Mouse (Mus musculus) intestine, postnatal 0 days (tissue): ENCODE results near the gene Vkorc1. TPM values are rescaled to one million over a fixed set of nuclear protein-coding genes. Genes with fewer than 3 reads are reported as not detected.

ENCODE experiments used
- ATAC-seq: fragments of 200-750 bp; cut with Nextera tagmentation; 2 replicates; pipeline ENCODE4 v1.8.0; 2017; ENCODE audit warnings: mild to moderate bottlenecking, moderate TSS enrichment, moderate library complexity
- H3K27ac ChIP-seq: fragments of 300-500 bp; sonication (generic); 2 replicates; pipeline ENCODE4 v1.5.1; 2014; ENCODE audit warnings: mild to moderate bottlenecking, low read depth, low read length, moderate library complexity
- H3K27me3 ChIP-seq: fragments of 300-500 bp; sonication (generic); replicated peaks from 2 replicates; pipeline ENCODE4 v1.6.1; 2014; ENCODE audit warnings: low read length, mixed read lengths; ENCODE audit not compliant: control insufficient read depth, insufficient read depth
- H3K36me3 ChIP-seq: fragments of 300-500 bp; sonication (generic); 2 replicates; pipeline ENCODE4 v1.6.1; 2014; ENCODE audit warnings: mild to moderate bottlenecking, moderate library complexity; ENCODE audit not compliant: control insufficient read depth, insufficient read depth
- H3K4me1 ChIP-seq: fragments of 300-500 bp; sonication (generic); replicated peaks from 2 replicates; pipeline ENCODE4 v1.6.1; 2014; ENCODE audit warnings: antibody characterized with exemption, low read length, mixed read lengths; ENCODE audit not compliant: control insufficient read depth, insufficient read depth
- H3K4me2 ChIP-seq: fragments of 300-500 bp; sonication (generic); replicated peaks from 2 replicates; pipeline ENCODE4 v1.6.1; 2014; ENCODE audit warnings: low read depth, mild to moderate bottlenecking, moderate library complexity
- H3K4me3 ChIP-seq: fragments of 300-500 bp; sonication (generic); 2 replicates; pipeline ENCODE4 v1.5.1; 2014; ENCODE audit warnings: low read depth, low read length
- H3K9ac ChIP-seq: fragments of 300-500 bp; sonication (generic); 2 replicates; pipeline ENCODE4 v1.6.1; 2014; ENCODE audit warnings: mild to moderate bottlenecking, low read depth, low read length
- H3K9me3 ChIP-seq: fragments of 300-500 bp; sonication (generic); 2 replicates; pipeline ENCODE4 v1.6.1; 2016; ENCODE audit warnings: mixed run types; ENCODE audit not compliant: control insufficient read depth
- CTCF ChIP-seq: sonication (generic); IDR thresholded peaks from 2 replicates; pipeline ENCODE4 v1.5.1; 2016; ENCODE audit warnings: low read depth, mild to moderate bottlenecking, control low read depth, antibody characterized with exemption, moderate library complexity
- WGBS: fragments of 180-500 bp; shearing (Covaris S2); extraction: QIAGEN DNeasy Blood & Tissue Kit; methylation state at CpG from one replicate; pipeline ENCODE4 v1.1.7; 2014; 5-methylcytosine and 5-hydroxymethylcytosine counted together
- polyA plus RNA-seq: library from polyadenylated mRNA; unstranded; fragments of >200 nt; fragmentation: Nextera tagmentation; extraction: Ambion mirVana; gene quantifications from 2 replicates; pipeline ENCODE4 v1.2.1, GENCODE M21; 2015

Gene Vkorc1
- polyA plus RNA-seq, 1 experiment from 2014 or later: 194 TPM

GRCm38 (mm10) chr7:127876467-127877348 is 18.7 kb downstream of the Vkorc1 start, which contains the start of gene Zfp668:
Gene Zfp668, minus strand, starts transcription at chr7:127876828.
- Histone ChIP-seq H3K4me2 (peak within 1 kb of the TSS; percentile 91), H3K27me3 (no peaks in the 10 kb centered on the region), H3K9ac (peak within 1 kb of the TSS; percentile 89), H3K9me3 (no peaks in the 10 kb centered on the region), H3K4me1 (peaks cover 7% of the 10 kb centered on the region; the same call in 1 of the 2 replicates), H3K27ac (peak within 1 kb of the TSS; percentile 92), H3K36me3 (peaks cover 35% of the 10 kb centered on the region), H3K4me3 (peak within 1 kb of the TSS; percentile 98)
- under 1% methylated on average over 60 of the region's 60 CpGs for WGBS
- ATAC-seq: peak; percentile 73
- no peak for TF ChIP-seq CTCF

GRCm38 (mm10) chr7:127876041-127876466 is 19.4 kb downstream of the Vkorc1 start, which contains the start of gene Zfp646:
Gene Zfp646, plus strand, starts transcription at chr7:127876221.
- H3K4me1 ChIP-seq: peaks cover 7% of the 10 kb centered on the region; the same call in 1 of the 2 replicates
- H3K27me3 ChIP-seq: no peaks in the 10 kb centered on the region
- ATAC-seq: peak; percentile 87
- no peak for TF ChIP-seq CTCF
- under 1% methylated on average over 41 of the region's 41 CpGs for WGBS
- peak within 1 kb of the TSS; percentile 89 for H3K9ac ChIP-seq
- peak within 1 kb of the TSS; percentile 98 for H3K4me3 ChIP-seq
- no peaks in the 10 kb centered on the region for H3K9me3 ChIP-seq
- peak within 1 kb of the TSS; percentile 92 for H3K27ac ChIP-seq
- H3K4me2 ChIP-seq: peak within 1 kb of the TSS; percentile 91
- peaks cover 28% of the 10 kb centered on the region for H3K36me3 ChIP-seq

DNA sequence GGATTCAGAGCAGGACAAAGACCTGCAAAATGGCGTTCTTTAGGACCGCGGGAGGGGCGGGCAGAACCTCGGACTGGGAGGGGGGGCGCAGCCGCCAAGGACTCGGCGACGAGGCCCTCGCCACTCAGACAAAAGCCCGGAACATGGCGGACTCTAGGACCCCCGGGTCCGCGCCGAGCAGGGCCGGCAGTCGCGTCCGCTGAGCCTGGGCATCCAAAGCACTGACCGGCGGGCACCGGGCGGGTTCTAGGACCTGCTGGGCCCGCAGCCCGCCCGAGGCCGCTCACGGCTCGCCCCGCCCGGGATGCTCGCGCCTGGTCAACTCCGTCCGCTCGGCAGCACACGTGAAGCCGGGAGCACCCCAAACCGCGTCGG is 19.8 kb downstream of the Vkorc1 start:
- peaks cover 7% of the 10 kb centered on the region; the same call in 1 of the 2 replicates for H3K4me1 ChIP-seq
- H3K36me3 ChIP-seq: peaks cover 28% of the 10 kb centered on the region
- peak overlapping the region; percentile 98 for H3K4me3 ChIP-seq
- ATAC-seq: peak; percentile 81
- no peaks in the 10 kb centered on the region for H3K9me3 ChIP-seq
- peak overlapping the region; percentile 92 for H3K27ac ChIP-seq
- peak overlapping the region; percentile 91 for H3K4me2 ChIP-seq
- WGBS: under 1% methylated on average over 26 of the region's 43 CpGs
- peak overlapping the region; percentile 89 for H3K9ac ChIP-seq
- TF ChIP-seq CTCF: 0 out of 2 replicates have a peak, but pooled peaks have one; percentile 1
- no peaks in the 10 kb centered on the region for H3K27me3 ChIP-seq

DNA sequence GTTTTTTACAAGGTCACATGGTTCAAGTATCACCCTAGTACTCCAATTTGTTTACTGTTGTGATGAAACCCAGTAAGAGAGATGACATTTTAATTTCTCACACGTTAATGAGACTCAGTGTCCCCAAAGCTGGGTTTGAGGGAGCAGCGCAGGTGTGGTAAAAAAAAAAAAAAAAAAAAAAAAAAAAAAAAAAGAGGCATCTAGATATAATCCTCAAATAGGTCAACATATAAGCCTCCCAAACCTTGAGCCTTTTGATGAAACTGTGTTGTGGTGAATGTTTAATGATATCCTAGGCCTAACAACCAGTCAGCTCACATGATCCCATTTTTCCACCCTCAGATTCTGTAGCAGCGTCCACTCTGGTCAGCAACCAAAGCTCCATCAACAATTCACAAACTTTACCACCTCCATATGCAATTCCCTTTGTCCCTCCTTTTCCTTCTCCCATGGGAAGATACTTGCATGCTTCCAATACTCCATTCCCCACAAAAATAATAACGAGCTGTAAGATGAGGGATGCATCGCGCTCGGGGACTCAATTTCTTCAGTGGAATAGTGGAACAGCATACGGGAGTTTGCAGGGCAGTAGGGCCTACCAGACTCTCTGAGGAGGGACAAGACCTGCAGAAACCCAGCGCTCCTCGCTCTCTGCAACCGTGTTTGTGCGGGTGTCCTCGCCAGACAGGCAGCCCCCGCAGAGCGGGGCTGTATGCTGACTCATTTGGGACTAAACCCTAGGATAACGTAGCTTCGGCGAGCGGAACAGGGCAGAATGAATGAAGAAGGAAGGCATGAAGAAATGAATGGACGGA is 20.4 kb downstream of the Vkorc1 start:
- 4% methylated on average over 20 of the region's 20 CpGs for WGBS
- peak overlapping the region; percentile 92 for H3K27ac ChIP-seq
- no peak for TF ChIP-seq CTCF
- peak overlapping the region; percentile 89 for H3K9ac ChIP-seq
- no peak for ATAC-seq
- H3K27me3 ChIP-seq: no peaks in the 10 kb centered on the region
- peaks cover 7% of the 10 kb centered on the region; the same call in 1 of the 2 replicates for H3K4me1 ChIP-seq
- H3K4me3 ChIP-seq: peak overlapping the region; percentile 98
- peaks cover 24% of the 10 kb centered on the region for H3K36me3 ChIP-seq
- H3K9me3 ChIP-seq: no peaks in the 10 kb centered on the region
- H3K4me2 ChIP-seq: peak overlapping the region; percentile 91

- Histone ChIP-seq H3K4me1 (peaks cover 7% of the 10 kb centered on the region; the same call in 1 of the 2 replicates), H3K9me3 (no peaks in the 10 kb centered on the region), H3K9ac (no peak overlapping the region), H3K36me3 (peaks cover 31% of the 10 kb centered on the region), H3K4me3 (no peak overlapping the region), H3K27ac (no peak overlapping the region), H3K4me2 (no peak overlapping the region), H3K27me3 (no peaks in the 10 kb centered on the region)
- ATAC-seq: no peak
- WGBS: 78% methylated on average over 5 of the region's 5 CpGs
- peak; percentile 64 for TF ChIP-seq CTCF
These were observed 25.1 kb downstream of the Vkorc1 start for GRCm38 (mm10) chr7:127870136-127870821.
